Mouse (Mus musculus): ENCODE data around the gene Gjb1.

GRCm38 (mm10) chrX:101379744-101380143 is 3.6 kb downstream of the Gjb1 start:
- no peak for TF ChIP-seq CTCF (IDR thresholded peaks at IDR 0.05; ENCODE audit: low read depth, low read length)
- TF ChIP-seq POLR2A (IDR thresholded peaks at IDR 0.05; ENCODE audit: borderline replicate concordance, low read depth, low read length), result no peak
